8 mouse cellular contexts compared by ENCODE assay signal in the genomic region with DNA sequence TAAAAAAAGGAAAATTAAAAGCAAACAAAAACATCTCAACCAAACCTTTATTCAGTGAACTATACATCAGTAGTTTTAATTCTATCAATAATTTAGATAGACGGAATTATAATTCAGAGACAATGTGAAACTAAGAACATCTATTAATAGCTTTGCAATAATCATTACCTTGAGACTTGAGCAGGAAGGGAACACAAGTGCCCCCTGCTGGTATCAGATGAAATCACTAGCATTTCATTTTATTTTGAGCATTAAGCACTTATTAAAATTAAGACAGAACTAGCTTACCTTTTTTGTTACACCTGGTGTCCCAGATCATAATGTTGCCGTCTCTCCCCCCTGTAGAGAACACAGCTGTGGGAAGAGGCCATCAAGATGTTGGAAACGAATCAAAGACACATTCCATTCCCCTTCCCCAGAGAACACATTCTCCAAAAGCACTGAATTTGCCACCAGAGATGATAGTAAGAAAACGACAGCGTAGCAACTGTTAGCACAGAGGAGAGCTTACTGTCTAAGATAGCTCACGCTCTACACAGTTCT. TPM values are rescaled to one million over a fixed set of nuclear protein-coding genes. Genes with fewer than 3 reads are reported as not detected.
DNase-seq lines count a peak whose midpoint lies in the region; ATAC-seq and TF ChIP-seq lines count a peak whose summit lies in the region.
"Had no signal": no experiment of that assay in that cellular context is flagged by ENCODE, and none has a peak within 500 bp of the region (broad histone marks: within the 10 kb centered on the region; RNA-seq: fewer than 3 reads in every experiment).

No protein-coding gene starts in this region.

- no peak overlapping the region for H3K4me2 ChIP-seq in kidney, embryonic 16.5 days (replicated peaks; ENCODE audit: low read depth, low read length)
- H3K4me2 ChIP-seq in lung, postnatal 0 days (replicated peaks; ENCODE audit: low read depth, low read length): no peak overlapping the region
- H3K4me2 ChIP-seq: embryonic facial prominence, embryonic 12.5 days had no signal

- H3K9me3 ChIP-seq in kidney, embryonic 16.5 days (ENCODE audit: low read length): no peaks in the 10 kb centered on the region
- H3K9me3 ChIP-seq in lung, postnatal 0 days (ENCODE audit: low read length): no peaks in the 10 kb centered on the region
- H3K9me3 ChIP-seq: embryonic facial prominence, embryonic 12.5 days had no signal

- peak; percentile 74 for DNase-seq in kidney, adult 9 months
- DNase-seq in CD4-positive, CD25-positive, alpha-beta regulatory T cell, adult 2 months (ENCODE audit: low read depth, low spot score): peak; percentile 79
- DNase-seq in NIH3T3 (ENCODE audit: low read depth): peak; percentile 79
- peak; percentile 39 for DNase-seq in embryo, embryonic 11 days
- DNase-seq in lung, postnatal 0 days (ENCODE audit: low spot score): peak; percentile 87

- no peaks in the 10 kb centered on the region for H3K4me1 ChIP-seq in kidney, embryonic 16.5 days (ENCODE audit: insufficient read depth, low read length)
- no peaks in the 10 kb centered on the region; the same call in 1 of the 2 replicates for H3K4me1 ChIP-seq in lung, postnatal 0 days (ENCODE audit: insufficient read depth, low read depth, low read length)
- H3K4me1 ChIP-seq: embryonic facial prominence, embryonic 12.5 days had no signal

- peak; percentile 85 for TF ChIP-seq CTCF in lung, postnatal 0 days (IDR thresholded peaks at IDR 0.05)

- no peak overlapping the region for H3K9ac ChIP-seq in kidney, embryonic 16.5 days (replicated peaks; ENCODE audit: low read length)
- H3K9ac ChIP-seq in lung, postnatal 0 days (replicated peaks; ENCODE audit: low read depth): no peak overlapping the region
- H3K9ac ChIP-seq: embryonic facial prominence, embryonic 12.5 days had no signal

- H3K4me3 ChIP-seq in kidney, embryonic 16.5 days (ENCODE audit: low read length): no peak overlapping the region
- H3K4me3 ChIP-seq in lung, postnatal 0 days (ENCODE audit: low read depth, low read length): no peak overlapping the region
- H3K4me3 ChIP-seq: embryonic facial prominence, embryonic 12.5 days had no signal

- no peaks in the 10 kb centered on the region for H3K27me3 ChIP-seq in kidney, embryonic 16.5 days (ENCODE audit: insufficient read depth, low read length)
- H3K27me3 ChIP-seq in lung, postnatal 0 days (replicated peaks; ENCODE audit: insufficient read depth, low read length): no peaks in the 10 kb centered on the region
- H3K27me3 ChIP-seq: embryonic facial prominence, embryonic 12.5 days had no signal

- H3K27ac ChIP-seq in kidney, embryonic 16.5 days (ENCODE audit: low read length): no peak overlapping the region
- H3K27ac ChIP-seq in lung, postnatal 0 days (ENCODE audit: low read length): no peak overlapping the region
- H3K27ac ChIP-seq: embryonic facial prominence, embryonic 12.5 days had no signal

- peaks cover 10% of the 10 kb centered on the region; the same call in 1 of the 2 replicates for H3K36me3 ChIP-seq in kidney, embryonic 16.5 days (ENCODE audit: insufficient read depth, low read length)
- no peaks in the 10 kb centered on the region for H3K36me3 ChIP-seq in lung, postnatal 0 days (ENCODE audit: insufficient read depth, low read length)

- 69% methylated on average over 6 of the region's 6 CpGs for WGBS in kidney, embryonic 16.5 days
- 48% methylated on average over 6 of the region's 6 CpGs for WGBS in lung, postnatal 0 days

- no peak for ATAC-seq in kidney, embryonic 16.5 days (ENCODE audit: low FRiP score, low TSS enrichment)
- no peak for ATAC-seq in lung, postnatal 0 days
- no peak for ATAC-seq in frontal cortex, adult (ENCODE audit: low TSS enrichment)

- no peak for TF ChIP-seq EP300 in lung, postnatal 0 days (IDR thresholded peaks at IDR 0.05)

RNA-seq across cellular contexts. Expression of a gene that starts 12.4 kb away (rescaled TPM):
- 53.3 and 61.0 TPM in 2 replicates for polyA plus RNA-seq in kidney, embryonic 16.5 days (2015; fragmentation: Nextera tagmentation; extraction: Ambion mirVana)
- polyA plus RNA-seq in lung, postnatal 0 days (2015; fragmentation: Nextera tagmentation; extraction: Ambion mirVana): 2.9 and 3.1 TPM in 2 replicates

RNA-seq across cellular contexts. Expression of a gene that starts 12.5 kb away (rescaled TPM):
- 63.7 and 70.9 TPM in 2 replicates for polyA plus RNA-seq in kidney, embryonic 16.5 days (2015; fragmentation: Nextera tagmentation; extraction: Ambion mirVana)
- 13.9 and 14.3 TPM in 2 replicates for polyA plus RNA-seq in lung, postnatal 0 days (2015; fragmentation: Nextera tagmentation; extraction: Ambion mirVana)

Comparison
In these comparisons a context has a peak if more than half of its experiments do, and no peak if none do; other contexts are left out.
1. RNA of a gene that starts 12.4 kb away (polyA plus RNA-seq): 53.3 to 61.0 TPM in kidney, embryonic 16.5 days; 2.9 to 3.1 TPM in lung, postnatal 0 days; every median in the first group is over 10 times any median in the second.
2. Peak in every context shown above with its lines, with median percentiles within 50 percentile points of each other: DNase-seq.